Mouse (Mus musculus): ENCODE results near the gene Elof1.

GRCm38 (mm10) chr9:22089281-22089680 is 27.7 kb downstream of the Elof1 start:
- TF ChIP-seq POLR2A (IDR thresholded peaks at IDR 0.05; ENCODE audit: borderline replicate concordance, extremely low read depth, low read depth, low read length) (no peak), CTCF (IDR thresholded peaks at IDR 0.05; ENCODE audit: insufficient read depth, low read length) (no peak)

Data from lung, adult 2 months (tissue).